Mouse (Mus musculus) liver, postnatal 0 days (tissue): ENCODE measurements at regions not wholly inside any gene's neighbourhood (a gene's known extent, or its start where the extent isn't known, plus 50 kb on each side); places are given as distances from the start of the nearest gene placed in this dataset.

ENCODE experiments used
- ATAC-seq: fragments of 200-750 bp; cut with Nextera tagmentation; 2 replicates; pipeline ENCODE4 v1.8.0; 2017; ENCODE audit warnings: mild to moderate bottlenecking, moderate library complexity
- DNase-seq: peaks from one replicate; pipeline ENCODE4 v3.0.0-alpha.2; 2016
- H3K27ac ChIP-seq: fragments of 300-500 bp; sonication (generic); 2 replicates; pipeline ENCODE4 v1.5.1; 2014; ENCODE audit warnings: antibody characterized with exemption, moderate library complexity, mild to moderate bottlenecking, low read depth
- H3K27me3 ChIP-seq: fragments of 300-500 bp; sonication (generic); 2 replicates; pipeline ENCODE4 v1.6.1; 2014; ENCODE audit warnings: low read length, control low read depth, mixed read lengths; ENCODE audit not compliant: insufficient read depth
- H3K36me3 ChIP-seq: fragments of 300-500 bp; sonication (generic); replicated peaks from 2 replicates; pipeline ENCODE4 v1.6.1; 2014; ENCODE audit warnings: mild to moderate bottlenecking, control low read depth, low read length, moderate library complexity, mixed read lengths; ENCODE audit not compliant: insufficient read depth
- H3K4me1 ChIP-seq: fragments of 300-500 bp; sonication (generic); 2 replicates; pipeline ENCODE4 v1.6.1; 2014; ENCODE audit warnings: antibody characterized with exemption, mild to moderate bottlenecking, control low read depth; ENCODE audit not compliant: insufficient read depth
- H3K4me2 ChIP-seq: fragments of 300-500 bp; sonication (generic); 2 replicates; pipeline ENCODE4 v1.6.1; 2014; ENCODE audit warnings: low read depth, mild to moderate bottlenecking, low read length, moderate library complexity, mixed read lengths
- H3K4me3 ChIP-seq: fragments of 300-500 bp; sonication (generic); 2 replicates; pipeline ENCODE4 v1.5.1; 2014; ENCODE audit warnings: low read depth, low read length
- H3K9ac ChIP-seq: fragments of 300-500 bp; sonication (generic); replicated peaks from 2 replicates; pipeline ENCODE4 v1.6.1; 2014; ENCODE audit warnings: mild to moderate bottlenecking, moderate library complexity
- H3K9me3 ChIP-seq: fragments of 300-500 bp; sonication (generic); 2 replicates; pipeline ENCODE4 v1.6.1; 2016; ENCODE audit warnings: mild to moderate bottlenecking, control low read depth, low read length, mixed read lengths
- CTCF ChIP-seq: sonication (generic); IDR thresholded peaks from 2 replicates; pipeline ENCODE4 v1.5.1; 2016; ENCODE audit warnings: antibody characterized with exemption, low read depth
- EP300 ChIP-seq: IDR thresholded peaks from 2 replicates; pipeline ENCODE4 v1.6.1; 2016; ENCODE audit warnings: antibody characterized with exemption, low read depth, mild to moderate bottlenecking
- WGBS: fragments of 180-500 bp; shearing (Covaris S2); extraction: QIAGEN DNeasy Blood & Tissue Kit; methylation state at CpG from one replicate; pipeline ENCODE4 v1.1.7; 2014; ENCODE audit not compliant: insufficient replicate concordance; 5-methylcytosine and 5-hydroxymethylcytosine counted together

GRCm38 (mm10) chr8:92488526-92489159, 131.2 kb downstream of the Irx5 start:
- Histone ChIP-seq H3K4me3 (no peak overlapping the region), H3K27ac (no peak overlapping the region), H3K9me3 (no peaks in the 10 kb centered on the region), H3K4me2 (no peak overlapping the region), H3K27me3 (no peaks in the 10 kb centered on the region), H3K4me1 (no peaks in the 10 kb centered on the region; the same call in 1 of the 2 replicates), H3K36me3 (no peaks in the 10 kb centered on the region), H3K9ac (no peak overlapping the region)
- TF ChIP-seq CTCF (no peak), EP300 (no peak)
- ATAC-seq (no peak), DNase-seq (no peak)
- WGBS, result 69% methylated on average over 8 of the region's 8 CpGs

GRCm38 (mm10) chr8:92491533-92491932, 134.1 kb downstream of the Irx5 start:
- no peak overlapping the region for H3K9ac ChIP-seq
- DNase-seq, result no peak
- H3K27me3 ChIP-seq, result no peaks in the 10 kb centered on the region
- no peak for ATAC-seq
- H3K9me3 ChIP-seq, result no peaks in the 10 kb centered on the region
- H3K4me2 ChIP-seq, result no peak overlapping the region
- no peak overlapping the region for H3K4me3 ChIP-seq
- TF ChIP-seq CTCF, result peak; percentile 15; the same call in 1 of the 2 replicates
- TF ChIP-seq EP300, result no peak
- H3K4me1 ChIP-seq, result no peaks in the 10 kb centered on the region
- no peak overlapping the region for H3K27ac ChIP-seq
- H3K36me3 ChIP-seq, result no peaks in the 10 kb centered on the region
- WGBS, result 64% methylated on average over 5 of the region's 5 CpGs

- no peak for ATAC-seq
- no peaks in the 10 kb centered on the region for H3K9me3 ChIP-seq
- no peak overlapping the region for H3K27ac ChIP-seq
- no peaks in the 10 kb centered on the region for H3K4me1 ChIP-seq
- no peak overlapping the region for H3K4me2 ChIP-seq
- H3K27me3 ChIP-seq, result no peaks in the 10 kb centered on the region
- TF ChIP-seq CTCF (peak; percentile 25; the same call in 1 of the 2 replicates), EP300 (no peak)
- no peak for DNase-seq
- H3K36me3 ChIP-seq, result no peaks in the 10 kb centered on the region
- no peak overlapping the region for H3K4me3 ChIP-seq
- no peak overlapping the region for H3K9ac ChIP-seq
- WGBS, result 57% methylated on average over 4 of the region's 4 CpGs
These were observed 136.0 kb downstream of the Irx5 start for GRCm38 (mm10) chr8:92493403-92493802.

- no peak overlapping the region for H3K4me2 ChIP-seq
- ATAC-seq (no peak), DNase-seq (no peak)
- H3K9ac ChIP-seq, result no peak overlapping the region
- no peaks in the 10 kb centered on the region for H3K27me3 ChIP-seq
- no peak overlapping the region for H3K27ac ChIP-seq
- no peaks in the 10 kb centered on the region for H3K4me1 ChIP-seq
- H3K36me3 ChIP-seq, result no peaks in the 10 kb centered on the region
- no peak for TF ChIP-seq CTCF
- TF ChIP-seq EP300, result no peak
- H3K4me3 ChIP-seq, result no peak overlapping the region
- 58% methylated on average over 7 of the region's 7 CpGs for WGBS
- no peaks in the 10 kb centered on the region for H3K9me3 ChIP-seq
These were observed 148.3 kb downstream of the Irx5 start for GRCm38 (mm10) chr8:92505552-92506281.

- 66% methylated on average over 5 of the region's 5 CpGs for WGBS
- ATAC-seq (no peak), DNase-seq (no peak)
- TF ChIP-seq CTCF (no peak), EP300 (no peak)
- H3K27ac ChIP-seq, result no peak overlapping the region
- no peaks in the 10 kb centered on the region for H3K4me1 ChIP-seq
- H3K36me3 ChIP-seq, result no peaks in the 10 kb centered on the region
- H3K27me3 ChIP-seq, result no peaks in the 10 kb centered on the region
- no peak overlapping the region for H3K4me3 ChIP-seq
- no peak overlapping the region for H3K4me2 ChIP-seq
- H3K9me3 ChIP-seq, result no peaks in the 10 kb centered on the region
- H3K9ac ChIP-seq, result no peak overlapping the region
These were observed 149.0 kb downstream of the Irx5 start for GRCm38 (mm10) chr8:92506436-92506835.

- no peak for ATAC-seq
- H3K4me3 ChIP-seq, result no peak overlapping the region
- H3K27me3 ChIP-seq, result no peaks in the 10 kb centered on the region
- H3K9ac ChIP-seq, result no peak overlapping the region
- no peak for DNase-seq
- no peaks in the 10 kb centered on the region for H3K36me3 ChIP-seq
- H3K27ac ChIP-seq, result no peak overlapping the region
- H3K4me2 ChIP-seq, result no peak overlapping the region
- no peaks in the 10 kb centered on the region for H3K4me1 ChIP-seq
- WGBS, result 50% methylated on average over 5 of the region's 5 CpGs
- TF ChIP-seq EP300, result no peak
- no peak for TF ChIP-seq CTCF
- no peaks in the 10 kb centered on the region for H3K9me3 ChIP-seq
These were observed 149.5 kb downstream of the Irx5 start for GRCm38 (mm10) chr8:92506906-92507305.
